Mouse (Mus musculus): ENCODE data around the gene Gm21834. TPM values are rescaled to one million over a fixed set of nuclear protein-coding genes. Genes with fewer than 3 reads are reported as not detected.

The Gm21834 gene
- polyA plus RNA-seq, 1 experiment from 2014 or later = not detected

Other genes with a start within 250 kb of the Gm21834 start
- not detected in 2 replicates for gene Vmn2r120, start 196.7 kb downstream of the Gm21834 start, polyA plus RNA-seq (2014; fragmentation: Nextera tagmentation; extraction: Ambion mirVana)
- gene Cntnap5c, start 27.4 kb upstream of the Gm21834 start, polyA plus RNA-seq (2014; fragmentation: Nextera tagmentation; extraction: Ambion mirVana) = not detected in 2 replicates